Comparison of ENCODE assay signal across 11 mouse cellular contexts in genomic region chr5:114573920-114574628, GRCm38 (mm10). TPM values are rescaled to one million over a fixed set of nuclear protein-coding genes. Genes with fewer than 3 reads are reported as not detected.
DNase-seq lines count a peak whose midpoint lies in the region; ATAC-seq and TF ChIP-seq lines count a peak whose summit lies in the region.
"Had no signal": no experiment of that assay in that cellular context is flagged by ENCODE, and none has a peak within 500 bp of the region (broad histone marks: within the 10 kb centered on the region; RNA-seq: fewer than 3 reads in every experiment).

No protein-coding gene starts in this region.

- H3K9me3 ChIP-seq in hindbrain, embryonic 10.5 days = no peaks in the 10 kb centered on the region
- no peaks in the 10 kb centered on the region for H3K9me3 ChIP-seq in hindbrain, postnatal 0 days (ENCODE audit: low read length)
- no peaks in the 10 kb centered on the region for H3K9me3 ChIP-seq in stomach, embryonic 15.5 days
- no peaks in the 10 kb centered on the region for H3K9me3 ChIP-seq in stomach, postnatal 0 days (ENCODE audit: control insufficient read depth, low read length)
- H3K9me3 ChIP-seq in lung, embryonic 14.5 days (ENCODE audit: low read depth, low read length) = no peaks in the 10 kb centered on the region
- H3K9me3 ChIP-seq in neural tube, embryonic 14.5 days (ENCODE audit: control insufficient read depth, low read length) = no peaks in the 10 kb centered on the region

- no peak for TF ChIP-seq EP300 in stomach, postnatal 0 days (optimal IDR thresholded peaks at IDR 0.05)

- no peak overlapping the region for H3K9ac ChIP-seq in hindbrain, postnatal 0 days (replicated peaks; ENCODE audit: low read length)
- H3K9ac ChIP-seq in stomach, embryonic 15.5 days = no peak overlapping the region
- no peak overlapping the region for H3K9ac ChIP-seq in stomach, postnatal 0 days (ENCODE audit: low read length)
- H3K9ac ChIP-seq in lung, embryonic 14.5 days = no peak overlapping the region
- no peak overlapping the region for H3K9ac ChIP-seq in neural tube, embryonic 14.5 days (replicated peaks; ENCODE audit: low read depth, low read length)

- H3K27ac ChIP-seq in hindbrain, embryonic 10.5 days = peak overlapping the region; percentile 71; the same call in 1 of the 2 replicates
- H3K27ac ChIP-seq in hindbrain, postnatal 0 days = no peak overlapping the region
- H3K27ac ChIP-seq in stomach, embryonic 15.5 days = 0 out of 2 replicates have a peak overlapping the region, but pooled peaks have one; percentile 31
- no peak overlapping the region for H3K27ac ChIP-seq in stomach, postnatal 0 days (replicated peaks)
- H3K27ac ChIP-seq in lung, embryonic 14.5 days (ENCODE audit: low read depth) = 0 out of 2 replicates have a peak overlapping the region, but pooled peaks have one; percentile 12
- no peak overlapping the region for H3K27ac ChIP-seq in neural tube, embryonic 14.5 days (ENCODE audit: low read depth, low read length)

- peaks cover 97% of the 10 kb centered on the region for H3K4me1 ChIP-seq in hindbrain, embryonic 10.5 days (replicated peaks)
- H3K4me1 ChIP-seq in hindbrain, postnatal 0 days (ENCODE audit: insufficient read depth, low read length) = peaks cover 44% of the 10 kb centered on the region
- H3K4me1 ChIP-seq in stomach, embryonic 15.5 days = peaks cover 64% of the 10 kb centered on the region
- peaks cover 6% of the 10 kb centered on the region for H3K4me1 ChIP-seq in stomach, postnatal 0 days (replicated peaks; ENCODE audit: control insufficient read depth, insufficient read depth)
- H3K4me1 ChIP-seq in lung, embryonic 14.5 days (ENCODE audit: insufficient read depth) = peaks cover 28% of the 10 kb centered on the region
- H3K4me1 ChIP-seq in neural tube, embryonic 14.5 days (ENCODE audit: control insufficient read depth, insufficient read depth, low read length) = peaks cover 82% of the 10 kb centered on the region

- no peak for DNase-seq in hindbrain, embryonic 10.5 days (ENCODE audit: low spot score)
- no peak for DNase-seq in hindbrain, postnatal 0 days (ENCODE audit: low spot score)
- no peak for DNase-seq in stomach, postnatal 0 days (ENCODE audit: low spot score)
- peak; percentile 43 for DNase-seq in lung, embryonic 14.5 days
- no peak for DNase-seq in urinary bladder, adult 18-20 months (ENCODE audit: low spot score in 2 of 2)
- DNase-seq: gastrocnemius, postnatal 10 days; right cerebral cortex, postnatal 14 days; thymus, adult 18-20 months had no signal

- H3K4me2 ChIP-seq in hindbrain, postnatal 0 days (ENCODE audit: low read depth, low read length) = no peak overlapping the region
- H3K4me2 ChIP-seq in stomach, embryonic 15.5 days = no peak overlapping the region
- H3K4me2 ChIP-seq in stomach, postnatal 0 days (replicated peaks; ENCODE audit: low read depth) = no peak overlapping the region
- H3K4me2 ChIP-seq in lung, embryonic 14.5 days = no peak overlapping the region
- peak overlapping the region; percentile 23; the same call in 1 of the 2 replicates for H3K4me2 ChIP-seq in neural tube, embryonic 14.5 days (ENCODE audit: low read depth, low read length)

- no peak for TF ChIP-seq CTCF in hindbrain, postnatal 0 days (IDR thresholded peaks at IDR 0.05; ENCODE audit: low read depth)
- no peak for TF ChIP-seq CTCF in stomach, postnatal 0 days (IDR thresholded peaks at IDR 0.05; ENCODE audit: low read depth)
- no peak for TF ChIP-seq CTCF in lung, embryonic 14.5 days (IDR thresholded peaks at IDR 0.05; ENCODE audit: low read depth)

- 0 out of 2 replicates have a peak overlapping the region, but pooled peaks have one; percentile 24 for H3K4me3 ChIP-seq in hindbrain, embryonic 10.5 days
- H3K4me3 ChIP-seq in hindbrain, postnatal 0 days (ENCODE audit: low read length) = no peak overlapping the region
- H3K4me3 ChIP-seq in stomach, embryonic 15.5 days (replicated peaks) = no peak overlapping the region
- H3K4me3 ChIP-seq in stomach, postnatal 0 days (ENCODE audit: low read depth, low read length) = no peak overlapping the region
- no peak overlapping the region for H3K4me3 ChIP-seq in lung, embryonic 14.5 days (ENCODE audit: low read depth, low read length)
- H3K4me3 ChIP-seq in neural tube, embryonic 14.5 days (ENCODE audit: low read depth, low read length) = no peak overlapping the region

- 71% methylated on average over 12 of the region's 12 CpGs for WGBS in hindbrain, embryonic 10.5 days
- WGBS in hindbrain, postnatal 0 days = 60% methylated on average over 12 of the region's 12 CpGs
- 44% methylated on average over 12 of the region's 12 CpGs for WGBS in stomach, embryonic 15.5 days
- 49% methylated on average over 12 of the region's 12 CpGs for whole genome bisulfite sequencing in stomach, postnatal 0 days
- 36% methylated on average over 12 of the region's 12 CpGs for WGBS in lung, embryonic 14.5 days
- WGBS in neural tube, embryonic 14.5 days = 54% methylated on average over 12 of the region's 12 CpGs

- peaks cover 61% of the 10 kb centered on the region for H3K27me3 ChIP-seq in hindbrain, embryonic 10.5 days (ENCODE audit: insufficient read depth, poor library complexity, severe bottlenecking)
- no peaks in the 10 kb centered on the region for H3K27me3 ChIP-seq in hindbrain, postnatal 0 days (ENCODE audit: insufficient read depth, low read length)
- H3K27me3 ChIP-seq in stomach, embryonic 15.5 days (replicated peaks) = 0 out of 2 replicates have a peak, but pooled peaks cover 5% of the 10 kb centered on the region
- no peaks in the 10 kb centered on the region for H3K27me3 ChIP-seq in stomach, postnatal 0 days (ENCODE audit: control insufficient read depth, insufficient read depth, low read length)
- peaks cover 18% of the 10 kb centered on the region for H3K27me3 ChIP-seq in lung, embryonic 14.5 days (ENCODE audit: insufficient read depth, low read length)
- no peaks in the 10 kb centered on the region for H3K27me3 ChIP-seq in neural tube, embryonic 14.5 days (ENCODE audit: control insufficient read depth, insufficient read depth, low read length)

- no peak for ATAC-seq in hindbrain, postnatal 0 days
- no peak for ATAC-seq in stomach, embryonic 15.5 days (ENCODE audit: insufficient read depth, low FRiP score, low read depth)
- no peak for ATAC-seq in stomach, postnatal 0 days (ENCODE audit: low FRiP score, low TSS enrichment)
- ATAC-seq in lung, embryonic 14.5 days (ENCODE audit: insufficient read depth) = no peak
- ATAC-seq in neural tube, embryonic 14.5 days (ENCODE audit: low read depth) = no peak
- no peak for ATAC-seq in erythroblast, adult 5-6 weeks (replicated peaks; ENCODE audit: low FRiP score, poor library complexity, severe bottlenecking)

- H3K36me3 ChIP-seq in hindbrain, embryonic 10.5 days = peaks cover 5% of the 10 kb centered on the region; the same call in 1 of the 2 replicates
- H3K36me3 ChIP-seq in hindbrain, postnatal 0 days (ENCODE audit: insufficient read depth, low read length) = no peaks in the 10 kb centered on the region
- H3K36me3 ChIP-seq in stomach, embryonic 15.5 days = no peaks in the 10 kb centered on the region
- no peaks in the 10 kb centered on the region for H3K36me3 ChIP-seq in stomach, postnatal 0 days (ENCODE audit: control insufficient read depth, insufficient read depth, low read length)
- no peaks in the 10 kb centered on the region for H3K36me3 ChIP-seq in lung, embryonic 14.5 days (ENCODE audit: insufficient read depth)
- H3K36me3 ChIP-seq in neural tube, embryonic 14.5 days (ENCODE audit: control insufficient read depth, insufficient read depth, low read length) = no peaks in the 10 kb centered on the region

RNA-seq across cellular contexts. Expression of gene Fam222a, which starts 6.3 kb away (rescaled TPM):
- polyA plus RNA-seq in hindbrain, embryonic 10.5 days (2016; fragmentation: Nextera tagmentation; extraction: Ambion mirVana) = 3.9 and 6.5 TPM in 2 replicates
- total RNA-seq in hindbrain, postnatal 0 days (2014; rRNA removed) = 11.7 and 15.1 TPM in 2 replicates
- polyA plus RNA-seq in hindbrain, postnatal 0 days (2015; fragmentation: Nextera tagmentation; extraction: Ambion mirVana) = 2.8 and 2.9 TPM in 2 replicates
- polyA plus RNA-seq in stomach, embryonic 15.5 days (2015; fragmentation: Nextera tagmentation; extraction: Ambion mirVana) = 2.9 and 3.8 TPM in 2 replicates
- polyA plus RNA-seq in stomach, postnatal 0 days (2015; fragmentation: Nextera tagmentation; extraction: Ambion mirVana) = 0.79 and 0.98 TPM in 2 replicates
- 2.3 and 2.5 TPM in 2 replicates for polyA plus RNA-seq in lung, embryonic 14.5 days (2014; fragmentation: Nextera tagmentation; extraction: Ambion mirVana)
- 5.3 and 7.0 TPM in 2 replicates for polyA plus RNA-seq in neural tube, embryonic 14.5 days (2014; fragmentation: Nextera tagmentation; extraction: Ambion mirVana)
- total RNA-seq in erythroblast, adult 5-6 weeks (2015; ENCODE audit: low replicate concordance) = 1.2 TPM in 1 of 2 replicates, not detected in the other
- total RNA-seq in erythroblast, adult 5-6 weeks (2017; ENCODE audit: low replicate concordance) = not detected in 2 replicates

Comparison
In these comparisons a context has a peak if more than half of its experiments do, and no peak if none do; other contexts are left out.
1. H3K27ac ChIP-seq: peak in hindbrain, embryonic 10.5 days (single experiment), stomach, embryonic 15.5 days (single experiment) and lung, embryonic 14.5 days (single experiment); none in hindbrain, postnatal 0 days (single experiment), stomach, postnatal 0 days (single experiment) and neural tube, embryonic 14.5 days (single experiment).